Mouse (Mus musculus) thymus, postnatal 25 days (tissue): ENCODE measurements around the gene Nr5a1.

Experiments
- DNase-seq: peaks from one replicate; pipeline ENCODE4 v3.0.0; 2022

The Nr5a1 gene

DNA sequence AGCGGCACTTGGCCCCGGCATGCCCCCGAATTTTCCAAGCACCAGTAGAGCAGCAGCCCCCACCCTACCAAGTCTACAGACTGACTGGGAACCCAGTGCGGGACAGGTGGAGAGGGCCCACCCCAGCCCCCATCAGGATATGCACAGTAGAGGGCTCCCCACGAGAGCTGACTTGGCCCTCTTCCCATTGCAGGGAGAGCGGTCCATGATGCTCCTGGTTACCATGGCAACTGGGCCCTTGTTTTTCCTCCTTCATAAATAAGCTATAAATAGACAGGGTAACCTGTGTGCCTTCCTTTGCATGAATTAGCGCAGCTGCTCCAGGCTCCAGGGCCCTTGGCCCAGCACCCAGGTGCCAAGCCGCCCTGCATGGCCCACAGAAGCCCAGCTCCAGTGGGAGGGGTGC lies 67.1 kb downstream of the Nr5a1 start:
- DNase-seq = no peak

DNA sequence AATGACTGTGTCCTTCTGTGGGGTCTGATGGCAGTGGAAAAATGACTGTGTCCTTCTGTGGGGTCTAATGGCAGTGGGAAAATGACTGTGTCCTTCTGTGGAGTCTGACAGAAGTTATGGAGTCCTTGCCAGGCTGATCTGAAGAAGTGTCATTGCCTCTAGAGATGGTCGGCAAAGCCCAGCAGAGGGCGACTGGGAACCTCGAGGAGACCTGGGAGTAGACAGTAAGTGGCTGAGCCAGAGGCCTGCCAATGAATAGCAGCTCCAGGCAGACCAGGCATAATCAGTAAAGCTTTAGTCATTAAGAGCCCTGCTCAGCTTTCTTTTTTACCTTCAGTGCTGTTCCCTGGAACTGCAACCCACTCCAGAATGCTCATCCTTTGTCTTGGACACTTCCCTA lies 68.4 kb downstream of the Nr5a1 start:
- DNase-seq = peak; percentile 62

DNA sequence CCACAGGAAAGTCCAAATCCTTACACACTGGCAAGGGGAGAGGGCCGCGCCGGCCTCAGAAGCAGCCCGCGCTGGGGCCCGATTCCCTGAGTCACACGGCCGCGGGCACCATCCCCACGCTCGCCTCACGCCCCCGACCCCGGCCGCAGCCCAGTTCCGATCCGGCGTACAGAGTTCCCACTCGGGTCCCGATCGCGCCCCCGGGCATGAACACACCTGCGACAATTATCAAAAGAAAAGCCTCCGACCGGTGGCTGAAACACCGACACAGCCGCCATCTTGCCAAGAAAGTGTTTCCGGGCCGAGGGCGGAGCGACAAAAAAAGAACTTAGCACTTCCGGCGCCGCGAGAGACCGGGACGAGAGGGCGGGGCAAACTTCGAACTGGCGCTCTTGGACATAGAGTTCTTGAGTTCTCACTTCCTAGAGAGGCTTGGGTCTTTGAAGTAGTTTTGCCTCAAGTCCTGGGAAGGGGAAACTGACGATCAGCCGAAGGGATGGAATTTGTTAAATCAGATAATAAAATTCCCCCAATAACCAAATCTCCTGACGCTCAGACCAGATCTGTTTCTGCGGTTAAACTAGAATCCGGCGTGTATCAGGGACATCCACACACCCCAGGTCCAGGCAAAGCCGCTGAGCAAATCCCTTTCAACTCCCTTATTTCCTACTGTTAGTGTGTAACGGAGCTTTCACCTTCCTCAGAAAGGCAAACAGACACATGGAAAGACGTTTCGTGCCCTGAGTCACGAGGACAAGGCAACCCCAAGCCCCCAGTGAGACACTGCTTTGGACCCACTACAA lies 70.5 kb downstream of the Nr5a1 start, which contains the start of gene Psmb7:
Psmb7 (minus strand) TSS at position 463 of the 803 bp plus-strand sequence.
- DNase-seq = peak; percentile 87
